7 mouse cellular contexts compared by ENCODE assay signal in genomic region chr2:84727172-84727858, GRCm38 (mm10). TPM values are rescaled to one million over a fixed set of nuclear protein-coding genes. Genes with fewer than 3 reads are reported as not detected.
DNase-seq lines count a peak whose midpoint lies in the region; ATAC-seq lines count a peak whose summit lies in the region.

Gene Clp1, minus strand, starts transcription at chr2:84727350.

- no peak within 1 kb of the TSS for H3K27ac ChIP-seq in embryonic facial prominence, embryonic 11.5 days (replicated peaks; ENCODE audit: low read depth, low read length)
- peak within 1 kb of the TSS; percentile 88 for H3K27ac ChIP-seq in limb, embryonic 10.5 days
- peak within 1 kb of the TSS; percentile 80 for H3K27ac ChIP-seq in midbrain, embryonic 13.5 days

- peak; percentile 94 for ATAC-seq in embryonic facial prominence, embryonic 11.5 days (replicated peaks; ENCODE audit: insufficient number of reproducible peaks, low FRiP score, low TSS enrichment, low read depth)
- ATAC-seq in granulocyte monocyte progenitor cell, adult 5-6 weeks (replicated peaks; ENCODE audit: poor library complexity, severe bottlenecking): peak; percentile 96
- peak; percentile 97 for ATAC-seq in midbrain, embryonic 13.5 days

- peak within 1 kb of the TSS; percentile 76 for H3K4me2 ChIP-seq in embryonic facial prominence, embryonic 11.5 days (ENCODE audit: low read depth, low read length)
- H3K4me2 ChIP-seq in midbrain, embryonic 13.5 days (replicated peaks): peak within 1 kb of the TSS; percentile 76

- peak within 1 kb of the TSS; percentile 58 for H3K4me3 ChIP-seq in embryonic facial prominence, embryonic 11.5 days (ENCODE audit: low read depth, low read length)
- peak within 1 kb of the TSS; percentile 66 for H3K4me3 ChIP-seq in limb, embryonic 10.5 days
- H3K4me3 ChIP-seq in midbrain, embryonic 13.5 days (replicated peaks): peak within 1 kb of the TSS; percentile 66

- H3K36me3 ChIP-seq in embryonic facial prominence, embryonic 11.5 days (replicated peaks; ENCODE audit: control insufficient read depth, insufficient read depth, low read depth, low read length): peaks cover 4% of the 10 kb centered on the region
- H3K36me3 ChIP-seq in limb, embryonic 10.5 days: peaks cover 33% of the 10 kb centered on the region
- peaks cover 23% of the 10 kb centered on the region for H3K36me3 ChIP-seq in midbrain, embryonic 13.5 days

- H3K4me1 ChIP-seq in embryonic facial prominence, embryonic 11.5 days (ENCODE audit: control insufficient read depth, insufficient read depth, low read length): no peaks in the 10 kb centered on the region
- H3K4me1 ChIP-seq in limb, embryonic 10.5 days: peaks cover 22% of the 10 kb centered on the region
- H3K4me1 ChIP-seq in midbrain, embryonic 13.5 days (replicated peaks): peaks cover 28% of the 10 kb centered on the region

- peak; percentile 97 for DNase-seq in adrenal gland, postnatal 14 days
- peak; percentile 99 for DNase-seq in embryonic facial prominence, embryonic 11.5 days (ENCODE audit: low spot score)
- peak; percentile 98 for DNase-seq in kidney, adult 11 months
- DNase-seq in limb, embryonic 10.5 days (ENCODE audit: low spot score): peak; percentile 95
- peak; percentile 97 for DNase-seq in spleen, adult 12 weeks (ENCODE audit: low spot score)

- peak within 1 kb of the TSS; percentile 62 for H3K9ac ChIP-seq in embryonic facial prominence, embryonic 11.5 days (replicated peaks; ENCODE audit: low read length)
- peak within 1 kb of the TSS; percentile 69 for H3K9ac ChIP-seq in midbrain, embryonic 13.5 days (replicated peaks)

- H3K27me3 ChIP-seq in embryonic facial prominence, embryonic 11.5 days (ENCODE audit: control insufficient read depth, insufficient read depth, low read length): no peaks in the 10 kb centered on the region
- no peaks in the 10 kb centered on the region for H3K27me3 ChIP-seq in limb, embryonic 10.5 days (ENCODE audit: low read depth, poor library complexity, severe bottlenecking)
- H3K27me3 ChIP-seq in midbrain, embryonic 13.5 days: no peaks in the 10 kb centered on the region

- no peaks in the 10 kb centered on the region for H3K9me3 ChIP-seq in embryonic facial prominence, embryonic 11.5 days (replicated peaks; ENCODE audit: control insufficient read depth, low read length)
- H3K9me3 ChIP-seq in limb, embryonic 10.5 days (replicated peaks): no peaks in the 10 kb centered on the region
- no peaks in the 10 kb centered on the region for H3K9me3 ChIP-seq in midbrain, embryonic 13.5 days

- WGBS in embryonic facial prominence, embryonic 11.5 days: under 1% methylated on average over 39 of the region's 39 CpGs
- WGBS in limb, embryonic 10.5 days: under 1% methylated on average over 39 of the region's 39 CpGs
- WGBS in midbrain, embryonic 13.5 days: under 1% methylated on average over 39 of the region's 39 CpGs

RNA-seq across cellular contexts. Expression of gene Clp1, which starts in this region (rescaled TPM):
- 14.5 and 15.7 TPM in 2 replicates for total RNA-seq in adrenal gland, postnatal 14 days (2021)
- 58.5 and 61.1 TPM in 2 replicates for polyA plus RNA-seq in embryonic facial prominence, embryonic 11.5 days (2014; fragmentation: Nextera tagmentation; extraction: Ambion mirVana)
- total RNA-seq in granulocyte monocyte progenitor cell, adult 5-6 weeks (2014; fragmentation: Nextera tagmentation): 30.3 and 34.9 TPM in 2 replicates
- 31.3 and 40.1 TPM in 2 replicates for total RNA-seq in granulocyte monocyte progenitor cell, adult 5-6 weeks (2017)
- 57.8 and 58.8 TPM in 2 replicates for polyA plus RNA-seq in limb, embryonic 10.5 days (2016; fragmentation: Nextera tagmentation; extraction: Ambion mirVana)
- polyA plus RNA-seq in midbrain, embryonic 13.5 days (2015; fragmentation: Nextera tagmentation; extraction: Ambion mirVana): 32.8 and 34.5 TPM in 2 replicates
